Mouse (Mus musculus) c-Kit-negative CD71-positive TER-119-positive erythroid progenitor cells, embryonic 14.5 days (primary cell): ENCODE results near the gene Atp6v0e2.
"Not testable (repeated sequence)": the region's sequence is repeated elsewhere in the genome, so short reads cannot be mapped to it uniquely, and the experiment has no call there.

Source experiments
- DNase-seq: peaks from one replicate; pipeline ENCODE4 v3.0.0-alpha.2; 2013; ENCODE audit warnings: low read depth, low spot score

Gene Atp6v0e2

GRCm38 (mm10) chr6:48537105-48537954, at the start of gene Atp6v0e2:
Gene Atp6v0e2, plus strand, starts transcription at chr6:48537615.
- DNase-seq: no peak

DNA sequence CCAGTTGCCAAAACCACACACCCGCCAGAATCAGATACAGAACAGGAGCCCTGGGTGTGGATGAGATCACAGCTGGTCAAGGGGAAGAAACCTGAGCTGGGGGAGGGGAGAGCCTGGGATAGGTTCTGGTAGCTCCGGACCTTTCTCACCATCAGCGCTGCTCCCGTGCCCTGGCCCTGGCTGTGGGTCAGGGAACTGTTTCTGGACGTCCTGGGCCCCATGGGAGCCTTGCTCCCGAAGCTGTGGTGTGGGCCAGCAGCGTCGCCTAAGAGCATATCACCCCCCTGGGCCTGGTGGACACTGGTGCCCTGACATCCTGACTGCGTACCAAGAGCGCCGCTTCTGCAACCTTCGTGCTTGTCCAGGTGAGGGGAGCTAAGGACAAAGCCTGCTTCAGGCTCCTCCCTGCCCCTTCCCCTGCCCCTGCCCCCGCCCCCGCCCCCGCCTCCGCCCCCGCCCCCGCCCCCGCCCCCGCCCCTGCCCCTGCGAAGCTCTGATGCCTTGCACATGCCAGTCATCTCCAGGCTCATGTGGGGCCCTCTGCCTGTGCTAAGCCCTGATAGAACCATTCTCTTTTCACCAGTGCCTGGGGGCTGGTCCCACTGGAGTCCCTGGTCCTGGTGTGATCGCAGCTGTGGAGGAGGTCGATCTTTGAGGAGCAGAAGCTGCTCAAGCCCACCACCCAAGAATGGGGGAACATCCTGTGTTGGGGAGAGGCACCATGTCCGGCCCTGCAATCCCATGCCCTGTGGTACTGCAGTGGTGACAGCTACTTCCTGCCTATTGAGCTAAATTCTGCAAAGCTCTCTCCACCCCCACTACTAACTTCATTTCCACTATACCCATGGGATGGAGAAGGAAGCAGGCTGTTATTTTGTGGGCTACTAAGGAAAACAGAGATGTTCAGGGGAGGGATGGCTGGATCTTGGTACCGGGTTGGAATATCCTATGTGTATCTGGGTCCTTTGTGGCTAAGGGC, 49.4 kb upstream of the Atp6v0e2 start:
- no peak for DNase-seq

DNA sequence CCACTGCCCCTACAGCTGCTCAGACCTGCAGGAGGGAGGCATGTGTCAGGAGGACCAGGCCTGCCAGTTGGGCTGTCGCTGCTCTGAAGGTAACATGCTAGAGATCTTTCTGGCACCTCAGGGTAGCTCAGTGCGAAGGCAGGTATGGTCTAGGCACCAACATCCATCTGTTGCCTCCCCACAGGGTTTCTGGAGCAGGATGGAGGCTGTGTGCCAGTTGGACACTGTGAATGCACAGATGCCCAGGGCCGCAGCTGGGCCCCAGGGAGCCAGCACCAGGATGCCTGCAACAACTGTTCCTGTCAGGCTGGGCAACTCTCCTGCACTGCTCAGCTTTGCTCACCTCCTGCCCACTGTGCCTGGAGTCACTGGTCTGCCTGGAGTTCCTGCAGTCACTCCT, 47.7 kb upstream of the Atp6v0e2 start:
- DNase-seq: no peak

GRCm38 (mm10) chr6:48491361-48491760, 46.1 kb upstream of the Atp6v0e2 start:
- no peak for DNase-seq

GRCm38 (mm10) chr6:48493136-48493730, 44.2 kb upstream of the Atp6v0e2 start:
- no peak for DNase-seq

GRCm38 (mm10) chr6:48497521-48497920, 39.9 kb upstream of the Atp6v0e2 start:
- DNase-seq: no peak

DNA sequence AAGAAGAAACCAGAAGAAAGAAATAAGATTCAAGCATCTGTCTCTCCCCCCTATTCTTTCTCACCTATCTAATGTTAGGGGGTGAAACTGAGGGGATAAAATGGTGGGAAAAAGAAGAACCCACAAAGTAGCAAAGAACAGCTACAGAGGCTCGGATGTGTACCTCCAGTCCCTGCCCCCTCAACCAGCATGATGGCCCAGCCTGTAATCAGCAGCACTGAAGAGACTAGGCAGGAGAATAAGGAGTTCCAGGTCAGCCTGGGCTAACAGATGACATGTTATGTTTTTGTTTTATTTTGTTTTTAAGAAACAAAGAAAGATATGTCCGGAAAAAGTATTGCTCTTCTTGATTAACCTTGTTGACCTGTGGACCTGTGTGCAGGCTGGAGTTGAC, 33.6 kb upstream of the Atp6v0e2 start:
- no peak for DNase-seq

- no peak for DNase-seq
Observed at GRCm38 (mm10) chr6:48504241-48504854, 33.1 kb upstream of the Atp6v0e2 start.

GRCm38 (mm10) chr6:48508087-48508486, 29.3 kb upstream of the Atp6v0e2 start:
- DNase-seq: no peak

- DNase-seq: no peak
Observed at GRCm38 (mm10) chr6:48510426-48510825, 27.0 kb upstream of the Atp6v0e2 start.

DNA sequence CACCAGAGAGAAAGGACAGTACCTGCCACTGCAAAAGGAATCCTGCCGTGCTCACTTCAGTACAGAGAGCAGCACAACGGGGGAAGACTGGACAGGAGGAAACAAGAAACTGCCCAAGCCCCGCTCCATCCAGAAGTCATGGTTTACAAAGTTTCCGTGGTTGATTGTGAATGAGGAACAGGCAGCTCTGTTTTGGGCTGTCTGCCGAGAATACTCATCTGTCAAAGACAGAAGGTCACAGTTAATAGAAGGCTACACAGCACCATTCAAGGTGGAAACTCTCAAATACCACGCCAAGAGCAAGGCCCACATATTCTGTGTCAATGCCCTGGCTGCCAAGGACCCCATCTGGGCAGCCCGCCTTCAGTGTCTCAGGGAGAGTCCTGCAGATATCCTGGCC, 25.6 kb upstream of the Atp6v0e2 start:
- no peak for DNase-seq

GRCm38 (mm10) chr6:48524882-48525281, 12.5 kb upstream of the Atp6v0e2 start:
- DNase-seq: not testable (repeated sequence)

DNA sequence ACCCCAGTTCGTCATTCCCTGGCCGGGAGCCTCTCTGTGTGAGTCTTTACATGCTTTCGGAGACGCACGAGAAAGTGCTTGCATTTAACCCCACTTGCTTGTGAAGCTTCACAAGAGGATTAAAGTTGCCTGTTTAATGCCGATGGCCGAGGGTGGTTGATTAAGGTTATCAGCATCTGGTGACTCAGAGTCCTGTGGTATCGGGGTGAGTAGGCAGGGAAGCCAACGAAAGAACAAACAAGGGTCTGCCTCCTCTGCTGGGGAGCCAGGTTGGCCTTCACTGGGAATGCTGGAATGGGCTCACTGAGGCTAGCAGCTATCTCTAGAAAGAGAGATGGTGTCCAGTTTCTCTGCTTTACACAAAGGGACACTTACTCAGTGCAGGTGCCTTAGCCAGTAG, 9.5 kb upstream of the Atp6v0e2 start:
- DNase-seq: no peak

- no peak for DNase-seq
Observed at GRCm38 (mm10) chr6:48529261-48529660, 8.2 kb upstream of the Atp6v0e2 start.

DNA sequence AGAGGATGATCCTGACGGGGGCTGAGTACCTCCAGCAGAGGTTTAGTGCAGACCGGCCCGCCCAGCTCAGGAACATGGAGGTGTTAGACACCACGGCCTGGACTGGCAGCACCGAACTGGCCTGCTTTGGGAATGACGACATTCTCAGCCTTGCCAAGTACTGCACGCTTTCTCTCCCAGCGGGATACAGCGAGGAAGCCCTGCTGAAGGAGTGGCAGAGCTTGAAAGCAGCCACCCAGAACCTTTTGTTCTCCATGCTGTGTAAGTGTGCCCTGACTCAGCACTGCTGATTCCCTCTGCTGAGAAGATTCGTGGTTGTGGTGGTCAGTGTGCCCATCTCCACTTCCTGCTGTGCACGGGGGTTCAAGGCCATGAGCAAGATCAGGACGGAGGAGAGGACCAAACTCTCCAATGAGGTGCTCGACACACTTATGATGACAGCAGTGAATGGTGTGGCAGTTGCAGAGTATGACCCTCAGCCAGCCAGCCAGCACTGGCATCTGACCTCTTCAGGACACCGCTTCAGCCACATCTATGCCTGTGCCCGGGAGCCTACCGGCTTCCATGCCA, 7.5 kb upstream of the Atp6v0e2 start:
- no peak for DNase-seq

GRCm38 (mm10) chr6:48530862-48531261, 6.6 kb upstream of the Atp6v0e2 start:
- no peak for DNase-seq

DNA sequence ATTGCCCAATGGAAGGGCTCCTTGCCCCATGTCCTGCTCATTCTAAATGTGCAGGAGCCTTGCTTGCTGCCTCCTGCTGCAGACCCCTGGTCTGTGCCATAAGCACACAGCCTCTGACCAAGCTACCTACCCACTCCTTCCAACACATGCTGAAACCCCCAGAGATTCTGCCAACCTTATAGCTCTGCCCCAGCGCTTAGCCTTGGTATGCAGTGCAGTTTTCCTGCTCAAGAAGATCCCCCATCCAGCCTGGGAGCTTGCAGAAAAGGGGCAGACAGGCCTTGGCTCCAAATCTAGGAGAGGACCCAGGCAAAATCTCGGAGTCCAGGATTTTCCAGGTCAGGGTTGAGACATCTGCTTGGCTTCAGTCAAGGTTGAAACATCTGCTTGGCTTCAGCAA, 3.9 kb upstream of the Atp6v0e2 start:
- no peak for DNase-seq

GRCm38 (mm10) chr6:48534913-48535312, 2.5 kb upstream of the Atp6v0e2 start:
- no peak for DNase-seq

GRCm38 (mm10) chr6:48536091-48536490, 1.3 kb upstream of the Atp6v0e2 start:
- DNase-seq: no peak

DNA sequence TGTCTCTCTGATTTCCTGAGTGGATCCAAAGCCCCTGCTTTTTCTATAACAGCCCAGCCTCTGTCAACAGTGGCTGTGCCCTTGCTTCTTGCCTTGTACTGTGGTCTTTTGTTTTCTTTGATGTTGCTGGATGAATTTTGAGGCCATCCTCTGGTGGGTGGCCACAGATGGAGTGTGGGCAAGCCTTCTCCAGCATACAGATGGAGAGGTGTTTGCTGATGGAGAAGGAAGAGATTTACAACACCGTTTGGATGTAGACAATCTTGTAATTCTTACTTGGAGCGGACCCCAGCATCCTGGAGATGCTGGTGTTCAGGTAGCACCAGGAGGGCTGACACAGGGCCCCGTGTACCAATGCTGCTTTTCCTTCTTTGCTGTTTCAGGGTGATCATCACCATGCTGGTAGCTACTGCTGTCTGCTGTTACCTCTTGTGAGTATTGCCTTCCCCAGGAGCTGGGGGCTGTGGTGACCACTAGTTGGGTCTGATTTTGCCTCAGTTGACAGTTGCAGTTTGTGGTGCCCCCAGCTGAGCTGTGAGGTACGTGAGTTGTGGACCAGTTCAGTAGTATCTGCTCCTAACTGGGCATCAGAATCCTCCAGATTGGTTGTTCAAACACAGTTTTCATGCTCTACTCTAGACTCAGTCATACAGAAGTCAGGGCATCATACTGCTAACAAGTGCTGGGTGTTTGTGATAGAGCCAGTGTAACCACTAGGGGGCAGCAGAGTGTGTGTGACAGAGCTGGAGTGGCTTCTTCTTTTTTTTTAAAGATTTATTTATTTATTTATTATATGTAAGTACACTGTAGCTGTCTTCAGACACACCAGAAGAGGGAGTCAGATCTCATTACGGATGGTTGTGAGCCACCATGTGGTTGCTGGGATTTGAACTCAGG, 1.7 kb downstream of the Atp6v0e2 start:
- DNase-seq: peak; percentile 32
